Mouse (Mus musculus) neutrophil, adult 5-6 weeks (primary cell): ENCODE results near the gene Fam189b. TPM values are rescaled to one million over a fixed set of nuclear protein-coding genes. Genes with fewer than 3 reads are reported as not detected.

Source experiments
- total RNA-seq: library from RNA; stranded (forward); fragments of 200-1000 nt; gene quantifications from 2 replicates; pipeline ENCODE4 v1.2.3, GENCODE M21; 2017

Gene Fam189b
- total RNA-seq, 1 experiment from 2014 or later: 7.7 TPM

Other genes starting within 250 kb of the Fam189b start
- gene Ash1l, start 232.5 kb upstream of the Fam189b start, total RNA-seq: 100 and 110 TPM in 2 replicates
- 43.1 and 54.6 TPM in 2 replicates for gene Dap3, start 232.0 kb upstream of the Fam189b start, total RNA-seq
- 29.6 and 30.8 TPM in 2 replicates for gene Rusc1, start 89.8 kb upstream of the Fam189b start, total RNA-seq
- gene Gm43738, start 82.0 kb upstream of the Fam189b start, total RNA-seq: not detected in 2 replicates
- 20.7 and 26.5 TPM in 2 replicates for gene Fdps, start 81.2 kb upstream of the Fam189b start, total RNA-seq
- gene Pklr, start 47.0 kb upstream of the Fam189b start, total RNA-seq: not detected in 2 replicates
- gene Hcn3, start 22.9 kb upstream of the Fam189b start, total RNA-seq: 0.25 and 0.47 TPM in 2 replicates
- 159 and 180 TPM in 2 replicates for gene Clk2, start 18.3 kb upstream of the Fam189b start, total RNA-seq
- gene Scamp3, start 5.7 kb upstream of the Fam189b start, total RNA-seq: 58.2 and 64.2 TPM in 2 replicates
- gene Gba, start 19.8 kb downstream of the Fam189b start, total RNA-seq: 73.5 and 76.0 TPM in 2 replicates
- 2.0 and 5.8 TPM in 2 replicates for gene Thbs3, start 32.0 kb downstream of the Fam189b start, total RNA-seq
- 65.6 and 83.4 TPM in 2 replicates for gene Mtx1, start 43.9 kb downstream of the Fam189b start, total RNA-seq
- 4.5 and 7.1 TPM in 2 replicates for gene Muc1, start 45.9 kb downstream of the Fam189b start, total RNA-seq
- 52.2 and 53.9 TPM in 2 replicates for gene Krtcap2, start 62.8 kb downstream of the Fam189b start, total RNA-seq
- gene Trim46, start 63.2 kb downstream of the Fam189b start, total RNA-seq: 2.2 and 2.3 TPM in 2 replicates
- 25.7 and 30.4 TPM in 2 replicates for gene Dpm3, start 76.2 kb downstream of the Fam189b start, total RNA-seq
- gene Slc50a1, start 87.4 kb downstream of the Fam189b start, total RNA-seq: 99.3 and 112 TPM in 2 replicates
- gene Efna1, start 98.0 kb downstream of the Fam189b start, total RNA-seq: 1.3 TPM in 1 of 2 replicates, not detected in the other
- not detected in 2 replicates for gene Efna3, start 139.8 kb downstream of the Fam189b start, total RNA-seq
- gene Efna4, start 154.9 kb downstream of the Fam189b start, total RNA-seq: not detected in 2 replicates
- 28.9 and 55.5 TPM in 2 replicates for gene Adam15, start 166.9 kb downstream of the Fam189b start, total RNA-seq
- gene Dcst2, start 178.8 kb downstream of the Fam189b start, total RNA-seq: not detected in 2 replicates
- gene Dcst1, start 182.1 kb downstream of the Fam189b start, total RNA-seq: not detected in 2 replicates
- gene Zbtb7b, start 211.6 kb downstream of the Fam189b start, total RNA-seq: 90.9 and 120 TPM in 2 replicates
- 2.2 and 5.7 TPM in 2 replicates for gene Lenep, start 219.7 kb downstream of the Fam189b start, total RNA-seq
- 21.1 and 25.6 TPM in 2 replicates for gene Flad1, start 228.7 kb downstream of the Fam189b start, total RNA-seq
- gene Cks1b, start 235.2 kb downstream of the Fam189b start, total RNA-seq: 1.6 and 2.4 TPM in 2 replicates
- gene Shc1, start 235.3 kb downstream of the Fam189b start, total RNA-seq: 51.4 and 58.1 TPM in 2 replicates
- 35.8 and 41.4 TPM in 2 replicates for gene Pygo2, start 247.1 kb downstream of the Fam189b start, total RNA-seq